Mouse (Mus musculus) ES-E14 (cell line): Measurements from ENCODE around the gene Tbl1xr1. TPM values are rescaled to one million over a fixed set of nuclear protein-coding genes. Genes with fewer than 3 reads are reported as not detected.

Experiments
- DNase-seq: peaks from one replicate; pipeline ENCODE4 v3.0.0-alpha.2; 2013; ENCODE audit warnings: low read depth, low spot score
- H3K27ac ChIP-seq: 2 replicates; pipeline ENCODE4 v1.5.1; 2012; ENCODE audit warnings: low read depth, mild to moderate bottlenecking, low read length, moderate library complexity, mixed read lengths; ENCODE audit not compliant: poor library complexity, insufficient read depth, severe bottlenecking
- H3K36me3 ChIP-seq: 2 replicates; pipeline ENCODE4 v1.6.1; 2012; ENCODE audit warnings: mild to moderate bottlenecking, low read length, moderate library complexity, mixed read lengths; ENCODE audit not compliant: control insufficient read depth, poor library complexity, insufficient read depth, severe bottlenecking
- H3K4me1 ChIP-seq, 2 experiments: fragments of 150-350 bp in 1 of 2; sonication (generic) in 1 of 2; 2 replicates each; pipeline ENCODE4 v1.6.1; 2012; ENCODE audit warnings: low read length in 2 of 2, mild to moderate bottlenecking in 1 of 2, mixed read lengths in 1 of 2; ENCODE audit not compliant: control insufficient read depth in 2 of 2, insufficient read depth in 2 of 2, poor library complexity in 1 of 2
- H3K4me3 ChIP-seq, 2 experiments: fragments of 150-350 bp in 1 of 2; sonication (generic) in 1 of 2; 2 replicates each; pipeline ENCODE4 v1.5.1; 2012; ENCODE audit warnings: low read length in 2 of 2, low read depth in 1 of 2, mild to moderate bottlenecking in 1 of 2, mixed read lengths in 1 of 2; ENCODE audit not compliant: insufficient read depth in 1 of 2, poor library complexity in 1 of 2, severe bottlenecking in 1 of 2
- H3K9ac ChIP-seq: 2 replicates; pipeline ENCODE4 v1.6.1; 2012; ENCODE audit warnings: low read depth, mild to moderate bottlenecking, low read length, mixed read lengths; ENCODE audit not compliant: poor library complexity, insufficient read depth, severe bottlenecking
- H3K9me3 ChIP-seq: fragments of 150-350 bp; sonication (generic); 2 replicates; pipeline ENCODE4 v1.6.1; 2012; ENCODE audit warnings: low read depth, mild to moderate bottlenecking, low read length; ENCODE audit not compliant: control insufficient read depth, insufficient read depth
- CHD2 ChIP-seq: IDR thresholded peaks from 2 replicates; pipeline ENCODE4 v1.6.1; 2014; ENCODE audit warnings: mild to moderate bottlenecking, low read depth, low read length, inconsistent platforms
- HCFC1 ChIP-seq: IDR thresholded peaks from 2 replicates; pipeline ENCODE4 v1.6.1; 2012; ENCODE audit warnings: low read length, inconsistent platforms, borderline replicate concordance; ENCODE audit not compliant: insufficient read depth
- MAFK ChIP-seq: IDR thresholded peaks from 2 replicates; pipeline ENCODE4 v1.6.1; 2014; ENCODE audit warnings: mild to moderate bottlenecking, low read depth, low read length, inconsistent platforms; ENCODE audit not compliant: insufficient read depth
- ZC3H11A ChIP-seq: IDR thresholded peaks from 2 replicates; pipeline ENCODE4 v1.6.1; 2012; ENCODE audit warnings: low read depth, mild to moderate bottlenecking, inconsistent platforms, low read length, borderline replicate concordance
- ZNF384 ChIP-seq: IDR thresholded peaks from 2 replicates; pipeline ENCODE4 v1.6.1; 2012; ENCODE audit warnings: low read depth, low read length, inconsistent platforms
- in situ Hi-C, 2 experiments: fragments of 600-800 bp; cut with MboI; formaldehyde crosslinking; loops; one replicate each; pipeline ENCODE4 v1.15.1; 2025; ENCODE audit warnings: low sequenced_read_pairs in 2 of 2, inconsistent platforms in 1 of 2; ENCODE audit not compliant: unreplicated experiment in 2 of 2
- total RNA-seq: library from RNA; depleted of rRNA; stranded (reverse); fragments of 300-350 nt; gene quantifications from 2 replicates; pipeline ENCODE4 v1.2.3, GENCODE M21; 2012

Gene Tbl1xr1
- total RNA-seq, 1 experiment = 64.6 TPM

- Histone ChIP-seq H3K9me3 (no peaks in the 10 kb centered on the region), H3K4me1 (peaks cover 8 to 10% of the 10 kb centered on the region in 2 experiments; a peak in 3 of 4 replicates), H3K27ac (peak overlapping the region; percentile 38; the same call in 1 of the 2 replicates), H3K36me3 (peaks cover 5% of the 10 kb centered on the region), H3K4me3 (no peak overlapping the region), H3K9ac (no peak overlapping the region)
- no peak for TF ChIP-seq CHD2
- no peak for TF ChIP-seq ZNF384
- TF ChIP-seq ZC3H11A = no peak
- no peak for TF ChIP-seq HCFC1
- TF ChIP-seq MAFK = no peak
- no peak for DNase-seq
- in situ Hi-C loops = no loop called here
Measured at GRCm38 (mm10) chr3:22141984-22142719, 65.7 kb downstream of the Tbl1xr1 start.

- TF ChIP-seq HCFC1 = no peak
- TF ChIP-seq CHD2 = no peak
- TF ChIP-seq MAFK = no peak
- TF ChIP-seq ZNF384 = no peak
- TF ChIP-seq ZC3H11A = no peak
- no peak overlapping the region for H3K4me3 ChIP-seq
- H3K27ac ChIP-seq = no peak overlapping the region
- in situ Hi-C loops = no loop called here
- no peak overlapping the region for H3K9ac ChIP-seq
- peaks cover 7 to 8% of the 10 kb centered on the region in 2 experiments; a peak in 2 of 4 replicates for H3K4me1 ChIP-seq
- DNase-seq = peak; percentile 61
- peaks cover 5% of the 10 kb centered on the region for H3K36me3 ChIP-seq
- H3K9me3 ChIP-seq = no peaks in the 10 kb centered on the region
Measured at GRCm38 (mm10) chr3:22142846-22143641, 66.6 kb downstream of the Tbl1xr1 start.

DNA sequence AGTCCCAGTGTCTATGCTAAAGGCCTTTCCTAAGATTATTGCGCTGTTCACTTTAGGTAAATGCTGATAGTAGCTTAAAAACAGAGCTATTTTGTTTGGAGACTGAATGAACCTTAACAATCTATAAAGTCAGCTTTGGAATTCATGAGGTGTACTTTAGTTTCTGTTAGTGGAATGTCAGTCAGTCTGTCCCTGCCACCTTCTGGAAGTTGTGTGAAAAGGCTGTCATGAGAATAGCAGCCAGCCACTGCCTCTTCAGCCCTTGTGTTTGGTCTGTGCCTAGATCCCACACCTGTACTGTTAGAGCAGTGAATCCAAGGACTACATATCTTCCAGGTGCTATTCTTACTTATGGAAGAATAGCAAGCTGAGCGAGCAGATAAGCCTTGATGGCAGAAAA is 67.8 kb downstream of the Tbl1xr1 start:
- in situ Hi-C loops = no loop called here
- no peak overlapping the region for H3K27ac ChIP-seq
- H3K9me3 ChIP-seq = no peaks in the 10 kb centered on the region
- DNase-seq = no peak
- H3K36me3 ChIP-seq = peaks cover 6% of the 10 kb centered on the region
- no peak for TF ChIP-seq HCFC1
- no peak for TF ChIP-seq MAFK
- TF ChIP-seq CHD2 = no peak
- H3K4me1 ChIP-seq = peaks cover 7 to 10% of the 10 kb centered on the region in 2 experiments; a peak in 2 of 4 replicates
- no peak overlapping the region for H3K9ac ChIP-seq
- H3K4me3 ChIP-seq = no peak overlapping the region

DNA sequence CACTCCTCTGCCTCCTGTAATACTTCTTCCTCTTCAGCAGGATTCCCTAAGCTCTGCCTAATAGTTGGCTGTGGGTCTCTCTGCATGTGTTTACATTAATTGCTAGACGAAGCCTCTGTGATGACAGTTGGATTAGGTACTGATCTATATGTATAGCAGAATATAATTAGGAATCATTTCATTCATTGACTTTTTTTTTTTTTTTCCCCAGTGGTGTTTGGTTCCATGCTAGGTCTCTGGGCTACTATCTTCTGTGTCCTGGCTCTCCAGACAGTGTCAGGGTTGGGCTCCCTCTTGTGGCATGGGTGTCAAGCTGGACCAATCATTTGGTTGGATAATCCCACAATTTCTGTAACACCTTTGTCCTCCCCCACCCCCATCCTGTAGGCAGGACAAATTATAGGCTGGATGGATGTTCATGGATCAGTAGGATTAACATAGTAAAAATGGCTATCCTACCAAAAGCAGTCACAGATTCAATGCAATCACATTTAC is 71.0 kb downstream of the Tbl1xr1 start:
- in situ Hi-C loops = no loop called here
- Histone ChIP-seq H3K4me1 (peaks cover 4 to 5% of the 10 kb centered on the region in 2 experiments; a peak in 2 of 4 replicates), H3K4me3 (no peak overlapping the region), H3K27ac (no peak overlapping the region), H3K36me3 (peaks cover 2% of the 10 kb centered on the region), H3K9me3 (no peaks in the 10 kb centered on the region), H3K9ac (no peak overlapping the region)
- DNase-seq = no peak
- no peak for TF ChIP-seq HCFC1
- TF ChIP-seq ZNF384 = peak; percentile 35; the same call in 1 of the 2 replicates
- TF ChIP-seq CHD2 = no peak
- no peak for TF ChIP-seq MAFK
- TF ChIP-seq ZC3H11A = no peak
